Mouse (Mus musculus) ES-E14 (cell line): Measurements from ENCODE around the gene Kif20b. TPM values are rescaled to one million over a fixed set of nuclear protein-coding genes. Genes with fewer than 3 reads are reported as not detected.

Experiments
- DNase-seq: peaks from one replicate; pipeline ENCODE4 v3.0.0-alpha.2; 2013; ENCODE audit warnings: low read depth, low spot score
- H3K27ac ChIP-seq: 2 replicates; pipeline ENCODE4 v1.5.1; 2012; ENCODE audit warnings: low read depth, mild to moderate bottlenecking, low read length, moderate library complexity, mixed read lengths; ENCODE audit not compliant: poor library complexity, insufficient read depth, severe bottlenecking
- H3K36me3 ChIP-seq: 2 replicates; pipeline ENCODE4 v1.6.1; 2012; ENCODE audit warnings: mild to moderate bottlenecking, low read length, moderate library complexity, mixed read lengths; ENCODE audit not compliant: control insufficient read depth, poor library complexity, insufficient read depth, severe bottlenecking
- H3K4me1 ChIP-seq, 2 experiments: fragments of 150-350 bp in 1 of 2; sonication (generic) in 1 of 2; 2 replicates each; pipeline ENCODE4 v1.6.1; 2012; ENCODE audit warnings: low read length in 2 of 2, mild to moderate bottlenecking in 1 of 2, mixed read lengths in 1 of 2; ENCODE audit not compliant: control insufficient read depth in 2 of 2, insufficient read depth in 2 of 2, poor library complexity in 1 of 2
- H3K4me3 ChIP-seq, 2 experiments: fragments of 150-350 bp in 1 of 2; sonication (generic) in 1 of 2; 2 replicates each; pipeline ENCODE4 v1.5.1; 2012; ENCODE audit warnings: low read length in 2 of 2, low read depth in 1 of 2, mild to moderate bottlenecking in 1 of 2, mixed read lengths in 1 of 2; ENCODE audit not compliant: insufficient read depth in 1 of 2, poor library complexity in 1 of 2, severe bottlenecking in 1 of 2
- H3K9ac ChIP-seq: 2 replicates; pipeline ENCODE4 v1.6.1; 2012; ENCODE audit warnings: low read depth, mild to moderate bottlenecking, low read length, mixed read lengths; ENCODE audit not compliant: poor library complexity, insufficient read depth, severe bottlenecking
- H3K9me3 ChIP-seq: fragments of 150-350 bp; sonication (generic); 2 replicates; pipeline ENCODE4 v1.6.1; 2012; ENCODE audit warnings: low read depth, mild to moderate bottlenecking, low read length; ENCODE audit not compliant: control insufficient read depth, insufficient read depth
- CHD2 ChIP-seq: IDR thresholded peaks from 2 replicates; pipeline ENCODE4 v1.6.1; 2014; ENCODE audit warnings: mild to moderate bottlenecking, low read depth, low read length, inconsistent platforms
- HCFC1 ChIP-seq: IDR thresholded peaks from 2 replicates; pipeline ENCODE4 v1.6.1; 2012; ENCODE audit warnings: low read length, inconsistent platforms, borderline replicate concordance; ENCODE audit not compliant: insufficient read depth
- MAFK ChIP-seq: IDR thresholded peaks from 2 replicates; pipeline ENCODE4 v1.6.1; 2014; ENCODE audit warnings: mild to moderate bottlenecking, low read depth, low read length, inconsistent platforms; ENCODE audit not compliant: insufficient read depth
- ZC3H11A ChIP-seq: IDR thresholded peaks from 2 replicates; pipeline ENCODE4 v1.6.1; 2012; ENCODE audit warnings: low read depth, mild to moderate bottlenecking, inconsistent platforms, low read length, borderline replicate concordance
- ZNF384 ChIP-seq: IDR thresholded peaks from 2 replicates; pipeline ENCODE4 v1.6.1; 2012; ENCODE audit warnings: low read depth, low read length, inconsistent platforms
- in situ Hi-C, 2 experiments: fragments of 600-800 bp; cut with MboI; formaldehyde crosslinking; loops; one replicate each; pipeline ENCODE4 v1.15.1; 2025; ENCODE audit warnings: low sequenced_read_pairs in 2 of 2, inconsistent platforms in 1 of 2; ENCODE audit not compliant: unreplicated experiment in 2 of 2
- total RNA-seq: library from RNA; depleted of rRNA; stranded (reverse); fragments of 300-350 nt; gene quantifications from 2 replicates; pipeline ENCODE4 v1.2.3, GENCODE M21; 2012

Gene Kif20b
- total RNA-seq, 1 experiment: 68.0 TPM

DNA sequence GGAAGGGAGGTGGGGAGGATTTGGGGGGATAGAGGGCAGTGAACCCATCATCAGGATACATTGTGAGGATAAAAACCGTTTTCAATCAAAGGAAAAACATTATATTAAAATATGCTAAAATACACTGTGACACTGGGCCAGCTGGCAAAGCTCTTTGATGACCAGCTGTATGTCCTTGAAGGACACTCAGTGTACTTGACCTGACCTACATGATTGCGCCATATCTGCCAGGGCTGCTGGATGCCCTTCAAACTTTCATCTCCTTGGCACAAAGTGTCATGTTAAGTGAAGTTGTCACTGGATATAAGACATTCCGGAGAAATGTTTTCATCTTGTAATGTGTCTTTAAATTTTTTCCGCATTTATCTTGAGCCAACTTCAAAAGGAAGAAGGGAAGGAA lies 23.2 kb upstream of the Kif20b start:
- no peak for TF ChIP-seq HCFC1
- TF ChIP-seq ZC3H11A: no peak
- TF ChIP-seq CHD2: no peak
- no peak for TF ChIP-seq ZNF384
- no peak for TF ChIP-seq MAFK
- H3K27ac ChIP-seq: no peak overlapping the region
- no peak for DNase-seq
- H3K36me3 ChIP-seq: no peaks in the 10 kb centered on the region
- in situ Hi-C loops: no loop called here
- no peak overlapping the region for H3K9ac ChIP-seq
- no peak overlapping the region for H3K4me3 ChIP-seq
- H3K4me1 ChIP-seq: peaks cover 0 to 7% of the 10 kb centered on the region in 2 experiments; a peak in 2 of 4 replicates
- H3K9me3 ChIP-seq: no peaks in the 10 kb centered on the region

DNA sequence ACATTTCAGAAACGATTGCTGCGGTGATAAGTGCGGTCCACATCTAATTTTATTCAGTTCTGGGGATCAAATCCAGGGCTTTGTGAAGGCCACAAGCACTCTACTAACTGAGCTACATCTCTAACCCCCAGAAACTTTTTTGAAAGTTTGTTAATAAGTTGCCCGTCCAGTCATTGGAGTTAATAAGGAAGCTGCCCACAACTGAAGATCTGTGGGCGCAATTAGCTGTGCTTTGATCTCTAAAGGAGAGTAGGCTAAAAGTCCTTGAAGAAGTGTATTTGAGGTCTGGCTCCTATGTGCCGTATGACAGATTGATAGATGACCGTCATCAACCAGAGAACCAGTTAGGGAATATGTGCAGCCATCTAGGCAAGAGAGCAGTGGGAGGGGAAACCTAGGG lies 20.9 kb upstream of the Kif20b start:
- no peak overlapping the region for H3K9ac ChIP-seq
- in situ Hi-C loops: no loop called here
- no peak for TF ChIP-seq ZNF384
- TF ChIP-seq HCFC1: no peak
- TF ChIP-seq MAFK: no peak
- TF ChIP-seq CHD2: no peak
- no peak for TF ChIP-seq ZC3H11A

DNA sequence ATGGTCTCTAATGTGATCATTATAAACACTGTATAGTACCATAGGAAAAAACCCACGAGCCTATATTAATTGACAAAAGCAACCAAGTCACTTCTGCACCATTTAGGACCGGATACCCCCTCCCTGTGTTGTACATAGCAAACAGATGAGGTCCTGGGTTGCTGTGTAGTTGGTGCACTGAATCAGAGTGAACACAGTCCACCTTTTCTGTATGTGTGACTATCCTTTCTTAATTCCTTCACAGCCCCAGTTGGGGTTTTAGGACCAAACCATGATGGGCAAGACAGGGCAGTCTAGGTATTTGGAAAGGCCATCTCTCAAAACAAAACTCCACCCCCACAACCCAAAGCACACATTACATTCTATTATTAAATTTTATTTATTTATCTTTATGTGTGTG lies 20.4 kb upstream of the Kif20b start:
- Histone ChIP-seq H3K9me3 (no peaks in the 10 kb centered on the region), H3K36me3 (no peaks in the 10 kb centered on the region), H3K4me3 (no peak overlapping the region), H3K4me1 (peaks cover 3 to 12% of the 10 kb centered on the region in 2 experiments; a peak in 3 of 4 replicates), H3K9ac (no peak overlapping the region), H3K27ac (no peak overlapping the region)
- DNase-seq: no peak
- in situ Hi-C loops: no loop called here
- TF ChIP-seq HCFC1 (no peak), MAFK (no peak), ZC3H11A (no peak), CHD2 (no peak), ZNF384 (no peak)

More for the DNA sequence above, 20.9 kb upstream of the Kif20b start:
- no peaks in the 10 kb centered on the region for H3K9me3 ChIP-seq
- H3K4me1 ChIP-seq: peaks cover 3 to 12% of the 10 kb centered on the region in 2 experiments; a peak in 3 of 4 replicates
- no peak overlapping the region for H3K4me3 ChIP-seq
- H3K36me3 ChIP-seq: no peaks in the 10 kb centered on the region
- no peak for DNase-seq
- H3K27ac ChIP-seq: no peak overlapping the region

DNA sequence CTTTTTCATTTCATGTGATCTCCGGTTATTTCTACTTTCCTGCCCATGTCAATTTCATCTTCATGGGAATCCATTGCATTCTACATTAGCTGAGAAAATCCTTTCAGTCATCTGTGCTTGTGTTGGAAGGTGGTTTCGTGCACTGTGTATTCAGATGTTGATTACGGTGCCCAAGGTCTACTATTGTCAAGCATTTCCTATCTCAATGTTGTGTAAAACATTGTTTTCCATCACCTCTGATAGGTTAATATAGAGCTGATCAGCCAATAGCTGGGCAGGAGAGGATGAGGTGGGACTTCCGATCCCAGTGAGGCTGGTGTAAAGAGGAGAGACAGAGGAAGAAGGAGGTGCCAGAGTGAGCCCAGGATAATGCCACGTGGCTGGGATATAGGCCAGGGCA lies 18.1 kb upstream of the Kif20b start:
- H3K27ac ChIP-seq: no peak overlapping the region
- H3K9me3 ChIP-seq: no peaks in the 10 kb centered on the region
- no peak overlapping the region for H3K4me3 ChIP-seq
- no peaks in the 10 kb centered on the region for H3K36me3 ChIP-seq
- in situ Hi-C loops: no loop called here
- TF ChIP-seq ZC3H11A: no peak
- TF ChIP-seq HCFC1: no peak
- TF ChIP-seq ZNF384: no peak
- 0 out of 2 replicates have a peak, but pooled peaks have one; percentile 54 for TF ChIP-seq CHD2
- no peak for TF ChIP-seq MAFK
- H3K4me1 ChIP-seq: peaks cover 3 to 19% of the 10 kb centered on the region in 2 experiments; a peak in 3 of 4 replicates
- peak; percentile 40 for DNase-seq
- H3K9ac ChIP-seq: no peak overlapping the region

DNA sequence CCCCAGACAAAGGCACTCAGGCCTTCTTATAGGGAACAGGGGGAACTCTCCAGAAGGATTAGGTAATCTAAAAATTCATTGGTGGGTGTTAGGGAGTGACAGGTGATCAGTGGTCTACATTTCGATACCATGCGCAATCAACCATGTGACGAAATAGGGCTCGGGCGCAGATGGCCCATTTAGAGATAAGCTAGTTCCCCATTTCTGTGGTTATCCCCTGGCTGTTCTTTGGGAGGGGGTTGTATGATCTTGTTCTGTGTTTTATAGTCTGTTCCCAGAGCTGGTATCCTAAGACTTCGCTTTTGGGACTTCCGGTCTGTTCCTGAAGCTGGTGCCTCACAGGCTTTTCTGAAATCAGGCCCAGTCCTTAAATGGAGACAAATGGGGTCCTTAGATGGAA lies 16.7 kb upstream of the Kif20b start:
- no peak for TF ChIP-seq ZNF384
- TF ChIP-seq CHD2: no peak
- no peak for TF ChIP-seq MAFK
- no peak for TF ChIP-seq HCFC1
- no peak for TF ChIP-seq ZC3H11A

More for the DNA sequence above, 16.7 kb upstream of the Kif20b start:
- Histone ChIP-seq H3K9ac (no peak overlapping the region), H3K9me3 (no peaks in the 10 kb centered on the region), H3K27ac (no peak overlapping the region), H3K36me3 (no peaks in the 10 kb centered on the region), H3K4me1 (peaks cover 3 to 16% of the 10 kb centered on the region in 2 experiments; a peak in 3 of 4 replicates), H3K4me3 (no peak overlapping the region)
- in situ Hi-C loops: no loop called here
- DNase-seq: no peak
